Mouse (Mus musculus): Measurements from ENCODE around the gene Tmem220.

Gene Tmem220

DNA sequence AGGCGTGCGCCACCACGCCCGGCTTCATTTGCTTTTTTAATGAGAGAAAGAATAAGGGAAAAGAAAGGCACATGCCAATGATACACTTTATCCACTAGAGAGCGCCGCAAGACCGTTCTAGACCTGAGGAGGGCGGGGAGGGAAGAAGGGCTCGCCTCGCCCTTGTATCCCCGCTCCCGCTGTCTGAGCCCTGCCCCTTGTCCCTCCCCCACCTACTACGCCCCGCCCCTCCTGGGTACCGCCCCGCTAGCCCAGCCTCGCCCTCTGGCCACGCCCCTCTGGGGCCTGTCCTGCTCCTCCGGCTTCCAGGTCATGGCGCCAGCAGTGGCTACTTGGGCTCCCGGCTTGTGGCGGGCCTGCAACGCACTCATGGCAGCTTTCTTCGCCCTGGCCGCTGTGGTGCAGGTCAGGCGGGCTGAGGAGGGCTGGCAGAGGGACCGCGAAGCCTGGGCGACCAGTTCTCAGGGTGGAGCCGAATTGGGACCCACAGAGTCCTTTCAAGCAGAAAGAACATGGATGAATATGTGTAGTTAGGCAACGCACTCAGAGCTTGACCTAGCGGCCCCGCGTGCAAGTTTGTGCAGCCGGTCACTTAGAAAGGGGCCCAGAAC lies at the start of gene Tmem220:
Gene Tmem220 (plus strand): TSS at position 288 of the 611 bp plus-strand sequence.
- DNase-seq (ENCODE audit: low spot score in 2 of 2) = peak; percentile 50 to 64

DNA sequence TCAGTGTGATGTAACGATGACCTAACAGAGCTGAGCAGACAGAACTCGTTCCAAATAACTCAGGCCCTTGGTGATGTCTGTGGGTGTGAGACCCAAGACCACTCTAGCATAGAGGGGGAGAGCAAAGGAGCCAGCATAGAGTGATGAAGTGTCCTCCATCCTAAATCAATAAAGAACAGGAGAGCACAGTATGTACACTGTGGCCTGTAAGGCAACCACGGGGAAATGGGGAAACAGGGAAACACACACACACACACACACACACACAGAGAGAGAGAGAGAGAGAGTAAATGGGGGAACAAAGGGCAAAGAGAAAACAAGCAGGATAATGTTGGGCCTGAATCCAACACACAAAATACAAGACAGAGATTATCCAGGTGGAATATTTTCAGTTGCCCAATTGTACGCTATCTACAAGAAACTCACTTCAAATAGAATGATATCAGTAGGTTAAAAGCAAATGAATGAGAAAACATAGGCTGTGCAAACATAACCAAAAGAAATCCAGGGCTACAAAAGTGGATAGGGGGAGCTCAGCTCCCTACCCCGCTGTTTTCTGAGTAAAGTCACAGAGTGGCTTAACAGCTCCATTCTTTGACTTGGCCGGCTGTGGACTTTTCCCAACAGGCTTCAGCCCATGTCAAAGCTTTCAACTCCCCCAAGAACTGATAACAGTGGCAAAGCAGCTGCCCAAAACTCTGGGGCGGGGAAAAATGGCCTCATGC lies 49.2 kb upstream of the Tmem220 start:
- DNase-seq (ENCODE audit: low spot score in 2 of 2) = no peak

DNA sequence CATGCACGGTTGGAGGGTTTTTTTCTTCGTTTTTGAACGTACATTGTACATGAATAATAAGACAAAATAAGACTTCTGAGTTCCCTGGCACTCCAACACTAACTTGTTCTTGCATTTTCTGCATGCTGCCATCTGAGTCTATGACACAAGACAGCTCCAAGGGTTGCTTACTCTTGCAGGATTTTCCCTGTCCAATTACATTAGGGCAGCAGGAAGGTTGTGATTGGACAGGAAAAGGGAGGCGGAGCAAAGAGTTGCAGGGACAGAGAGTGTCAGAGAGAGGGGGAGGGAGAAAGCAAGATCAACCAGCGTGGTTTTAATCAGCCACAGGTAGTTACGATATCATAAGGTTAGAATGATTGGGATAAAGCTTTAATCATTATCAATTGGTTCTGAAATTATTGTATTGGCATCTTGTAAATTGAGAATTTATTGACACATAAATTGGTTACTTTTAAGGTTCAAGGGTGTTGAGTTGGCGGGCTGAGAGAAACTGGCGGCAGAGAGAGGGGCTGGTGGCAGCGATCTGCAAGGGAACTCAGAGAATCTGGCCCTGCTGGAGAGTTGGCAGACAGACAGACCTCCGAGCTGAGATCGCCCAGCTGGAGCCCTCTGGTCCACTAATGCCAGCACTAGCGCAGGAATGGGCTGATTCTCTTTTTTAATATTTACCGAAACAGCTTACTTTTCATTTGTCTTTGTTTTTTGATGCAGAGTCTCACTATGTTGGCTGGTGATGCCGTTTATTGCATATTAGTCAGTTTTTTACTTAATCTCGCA lies 43.4 kb upstream of the Tmem220 start:
- no peak for DNase-seq (ENCODE audit: low spot score in 2 of 2)

- no peak for DNase-seq (ENCODE audit: low spot score in 2 of 2)
Observed at GRCm38 (mm10) chr11:66982794-66983193, 42.2 kb upstream of the Tmem220 start.

GRCm38 (mm10) chr11:66983422-66984164 lies 41.4 kb upstream of the Tmem220 start:
- no peak for DNase-seq (ENCODE audit: low spot score in 2 of 2)

DNA sequence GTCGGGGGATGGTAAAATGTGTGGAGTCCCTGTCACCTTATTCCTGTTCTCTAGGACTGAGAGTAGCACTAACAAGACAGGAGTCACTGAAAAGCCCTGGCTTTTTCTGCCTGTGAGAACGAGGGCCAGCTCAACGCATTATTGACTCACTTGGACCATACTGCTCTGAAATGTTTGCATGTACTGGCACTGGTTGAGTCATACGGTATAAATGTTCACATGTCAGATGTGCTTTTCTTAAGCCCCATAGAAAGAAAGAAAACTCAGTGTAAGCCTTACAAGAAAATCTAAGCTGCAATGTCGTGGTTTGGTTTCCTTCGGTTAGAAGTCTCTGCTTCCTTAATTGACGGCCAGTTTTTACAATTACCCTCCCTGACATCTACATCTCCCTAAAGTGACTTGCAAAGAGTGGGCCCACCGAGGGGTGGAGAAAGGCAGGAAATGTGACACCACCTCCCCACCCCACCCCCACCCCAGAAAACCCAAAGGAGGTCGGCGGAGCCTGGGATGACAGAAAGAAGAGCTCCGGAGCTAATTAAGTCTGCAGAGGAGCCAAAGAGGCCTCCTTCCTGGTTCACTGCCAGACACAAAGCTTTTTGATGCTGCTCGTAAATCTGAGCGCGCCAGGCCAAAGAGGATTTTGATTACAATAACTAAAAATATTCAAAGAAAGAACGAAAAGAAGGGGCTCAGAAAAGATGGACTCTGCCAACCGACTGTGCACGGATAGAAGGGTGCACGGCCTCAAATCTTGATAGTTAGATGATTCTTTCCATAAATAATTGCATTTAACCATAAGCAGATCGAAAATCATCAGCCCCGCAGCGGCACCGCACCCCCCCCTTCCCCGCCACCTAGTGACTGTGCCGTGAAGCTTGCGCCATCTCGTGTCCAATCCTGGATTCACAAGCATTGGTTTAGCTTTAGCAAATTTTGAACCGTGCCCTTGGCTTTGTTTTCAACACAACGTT lies 40.5 kb upstream of the Tmem220 start:
- DNase-seq (ENCODE audit: low spot score in 2 of 2) = peak; percentile 69 to 76

DNA sequence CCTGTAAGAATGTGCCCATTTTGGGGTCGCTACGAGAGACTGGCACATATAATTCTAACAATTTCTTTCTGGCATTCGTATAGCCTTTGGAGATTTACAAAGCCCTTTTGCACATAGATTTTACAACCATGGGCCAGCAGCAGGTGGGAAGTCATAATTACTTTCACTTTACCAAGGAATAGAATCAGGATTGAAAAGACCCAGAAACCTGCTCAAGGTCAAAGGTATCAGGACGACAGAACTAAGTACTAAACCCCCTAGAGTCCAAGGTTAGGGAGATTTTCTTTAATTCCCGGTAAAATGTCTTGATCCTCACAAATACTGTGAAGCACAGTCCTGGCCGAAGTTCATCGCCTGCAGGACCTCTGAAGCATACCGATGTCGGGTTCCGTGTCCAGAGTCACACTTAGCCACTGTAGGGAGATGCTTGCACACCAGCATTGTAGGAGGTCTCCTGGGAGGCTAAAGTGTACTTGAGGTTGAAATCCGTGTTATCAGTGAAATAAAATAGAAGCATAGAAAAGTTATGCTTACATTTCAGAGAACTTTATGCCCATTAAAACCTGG lies 39.7 kb upstream of the Tmem220 start:
- DNase-seq (ENCODE audit: low spot score in 2 of 2) = no peak

- no peak for DNase-seq (ENCODE audit: low spot score in 2 of 2)
Observed at GRCm38 (mm10) chr11:66992150-66992549, 32.8 kb upstream of the Tmem220 start.

GRCm38 (mm10) chr11:66993674-66994073 lies 31.3 kb upstream of the Tmem220 start:
- DNase-seq (ENCODE audit: low spot score in 2 of 2) = no peak

DNA sequence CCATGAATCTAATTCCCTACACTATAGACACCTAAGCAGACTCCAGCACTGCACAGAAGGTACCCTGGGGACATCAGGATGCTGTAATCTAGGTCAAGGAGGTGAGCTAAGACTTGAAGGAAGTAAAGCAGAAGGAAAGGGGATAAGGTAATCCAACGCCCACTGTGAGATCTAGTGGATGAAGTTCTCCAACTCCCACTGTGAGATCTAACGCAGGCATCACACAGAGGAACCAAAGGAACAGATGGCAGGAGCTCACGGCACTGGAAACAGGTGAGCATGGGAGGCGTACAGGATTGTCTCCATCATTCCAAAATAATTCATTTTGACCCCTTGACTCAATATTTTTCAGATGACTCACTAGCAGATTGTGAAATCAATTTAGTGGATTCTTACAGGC lies 28.5 kb upstream of the Tmem220 start:
- DNase-seq (ENCODE audit: low spot score in 2 of 2) = no peak

- no peak for DNase-seq (ENCODE audit: low spot score in 2 of 2)
Observed at GRCm38 (mm10) chr11:66998467-66999403, 26.2 kb upstream of the Tmem220 start.

DNA sequence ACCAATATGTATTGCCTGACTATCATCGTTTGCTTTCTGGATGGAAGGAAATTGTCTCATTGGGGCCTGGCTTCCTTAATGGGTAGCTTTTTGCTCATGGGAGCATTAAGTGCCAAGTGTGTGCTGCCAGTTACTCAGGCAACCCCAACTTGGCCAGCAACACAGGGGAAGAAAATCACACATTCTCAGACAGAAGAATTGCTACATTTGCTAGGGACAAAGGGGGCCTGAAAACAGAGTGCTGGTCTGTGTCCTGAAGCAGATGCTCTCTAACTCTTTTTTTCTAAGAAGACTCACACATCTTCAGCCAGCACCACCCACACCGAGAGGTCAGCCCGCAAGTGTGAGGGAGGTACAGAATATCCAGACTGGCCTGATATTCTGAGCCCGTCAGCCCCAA lies 24.3 kb upstream of the Tmem220 start:
- DNase-seq (ENCODE audit: low spot score in 2 of 2) = no peak

DNA sequence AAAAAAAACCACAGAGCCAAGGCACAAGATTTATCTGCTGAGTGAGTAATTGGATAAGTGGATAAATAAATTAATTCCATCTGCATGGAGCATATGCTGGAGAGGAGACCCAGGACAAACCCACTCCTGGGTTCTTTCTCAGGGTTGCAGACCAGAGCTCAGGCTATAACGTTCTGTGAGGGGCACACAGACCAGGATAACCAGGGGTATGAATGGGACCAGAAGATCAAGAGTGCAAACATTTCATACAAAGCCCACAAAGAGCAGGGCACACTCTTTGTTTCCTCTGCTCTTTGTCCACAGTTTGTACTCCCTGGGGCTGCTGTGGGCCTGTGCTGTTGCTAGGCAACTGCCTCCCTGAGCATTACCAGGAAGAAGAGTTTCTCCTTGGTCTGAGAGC lies 23.2 kb upstream of the Tmem220 start:
- DNase-seq (ENCODE audit: low spot score in 2 of 2) = no peak

- no peak for DNase-seq (ENCODE audit: low spot score in 2 of 2)
Observed at GRCm38 (mm10) chr11:67002911-67003310, 22.0 kb upstream of the Tmem220 start.

DNA sequence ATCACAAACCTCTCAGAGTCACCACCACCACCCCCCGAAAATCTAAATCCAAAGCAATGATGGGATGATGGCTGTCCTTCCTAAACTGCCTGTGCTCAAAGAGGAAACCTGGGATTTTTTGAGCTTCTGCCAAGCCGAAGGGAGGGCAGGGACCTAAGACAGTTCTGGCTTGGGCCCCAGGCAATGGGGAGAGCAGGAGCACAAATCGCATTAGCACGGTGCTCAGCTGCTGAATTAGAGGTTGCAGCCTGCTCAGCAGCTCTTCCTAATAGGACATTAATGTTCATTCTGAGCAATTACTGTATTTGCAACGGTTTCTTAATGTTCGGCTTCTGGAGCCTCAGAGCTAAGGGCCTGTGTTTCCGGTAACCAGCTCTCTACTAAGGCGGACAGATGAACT lies 17.0 kb upstream of the Tmem220 start:
- no peak for DNase-seq (ENCODE audit: low spot score in 2 of 2)

DNA sequence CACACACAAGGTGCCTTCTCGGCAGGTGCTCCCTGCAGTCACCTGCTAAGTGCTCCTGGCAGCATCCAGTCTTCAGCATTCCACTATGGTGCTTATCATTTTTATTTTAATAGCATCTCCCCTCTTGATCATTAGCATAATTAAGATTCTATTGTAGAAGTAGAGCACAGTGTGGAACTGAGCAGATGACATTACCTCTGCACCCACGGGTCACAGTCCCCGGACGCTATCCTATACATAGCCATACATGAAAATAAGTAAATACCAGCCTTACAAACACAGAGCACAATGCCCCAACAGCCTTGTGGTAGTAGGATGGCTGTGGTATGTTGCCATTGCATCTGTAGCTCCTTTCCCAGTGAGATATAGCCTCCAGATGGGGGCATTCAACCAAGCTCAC lies 16.4 kb upstream of the Tmem220 start:
- DNase-seq (ENCODE audit: low spot score in 2 of 2) = no peak

- DNase-seq (ENCODE audit: low spot score in 2 of 2) = no peak
Observed at GRCm38 (mm10) chr11:67010430-67010829, 14.5 kb upstream of the Tmem220 start.

- DNase-seq (ENCODE audit: low spot score in 2 of 2) = no peak
Observed at GRCm38 (mm10) chr11:67011635-67012034, 13.3 kb upstream of the Tmem220 start.

- DNase-seq (ENCODE audit: low spot score in 2 of 2) = no peak
Observed at GRCm38 (mm10) chr11:67017801-67018591, 7.0 kb upstream of the Tmem220 start.
